Mouse (Mus musculus): ENCODE results near the gene Fcnb. TPM values are rescaled to one million over a fixed set of nuclear protein-coding genes. Genes with fewer than 3 reads are reported as not detected.

Gene Fcnb
- polyA plus RNA-seq, 1 experiment, result not detected

GRCm38 (mm10) chr2:28075616-28076187 lies 9.0 kb downstream of the Fcnb start:
- Histone ChIP-seq H3K36me3 (ENCODE audit: control insufficient read depth, insufficient read depth, low read length) (no peaks in the 10 kb centered on the region), H3K27me3 (ENCODE audit: control insufficient read depth, insufficient read depth, low read length) (no peaks in the 10 kb centered on the region), H3K4me1 (ENCODE audit: control insufficient read depth, insufficient read depth, low read length) (no peaks in the 10 kb centered on the region), H3K4me3 (ENCODE audit: control insufficient read depth, low read depth, low read length) (no peak overlapping the region), H3K27ac (ENCODE audit: control insufficient read depth, insufficient read depth, low read depth, low read length) (no peak overlapping the region)
- TF ChIP-seq CTCF (IDR thresholded peaks at IDR 0.05; ENCODE audit: control insufficient read depth, insufficient read depth, insufficient replicate concordance, low read depth, low read length), result no peak
- TF ChIP-seq POLR2A (IDR thresholded peaks at IDR 0.05; ENCODE audit: control insufficient read depth, low read depth, low read length), result no peak

- Histone ChIP-seq H3K27ac (ENCODE audit: control insufficient read depth, insufficient read depth, low read depth, low read length) (no peak overlapping the region), H3K27me3 (ENCODE audit: control insufficient read depth, insufficient read depth, low read length) (no peaks in the 10 kb centered on the region), H3K36me3 (ENCODE audit: control insufficient read depth, insufficient read depth, low read length) (no peaks in the 10 kb centered on the region), H3K4me3 (ENCODE audit: control insufficient read depth, low read depth, low read length) (no peak overlapping the region), H3K4me1 (ENCODE audit: control insufficient read depth, insufficient read depth, low read length) (no peaks in the 10 kb centered on the region)
- TF ChIP-seq POLR2A (IDR thresholded peaks at IDR 0.05; ENCODE audit: control insufficient read depth, low read depth, low read length) (no peak), CTCF (IDR thresholded peaks at IDR 0.05; ENCODE audit: control insufficient read depth, insufficient read depth, insufficient replicate concordance, low read depth, low read length) (no peak)
Observed at GRCm38 (mm10) chr2:28068537-28068878, 16.2 kb downstream of the Fcnb start.

GRCm38 (mm10) chr2:28067821-28068536 lies 16.7 kb downstream of the Fcnb start:
- H3K36me3 ChIP-seq (ENCODE audit: control insufficient read depth, insufficient read depth, low read length), result no peaks in the 10 kb centered on the region
- no peak overlapping the region for H3K4me3 ChIP-seq (ENCODE audit: control insufficient read depth, low read depth, low read length)
- H3K27me3 ChIP-seq (ENCODE audit: control insufficient read depth, insufficient read depth, low read length), result no peaks in the 10 kb centered on the region
- TF ChIP-seq POLR2A (IDR thresholded peaks at IDR 0.05; ENCODE audit: control insufficient read depth, low read depth, low read length), result no peak
- no peak for TF ChIP-seq CTCF (IDR thresholded peaks at IDR 0.05; ENCODE audit: control insufficient read depth, insufficient read depth, insufficient replicate concordance, low read depth, low read length)
- H3K4me1 ChIP-seq (ENCODE audit: control insufficient read depth, insufficient read depth, low read length), result no peaks in the 10 kb centered on the region
- H3K27ac ChIP-seq (ENCODE audit: control insufficient read depth, insufficient read depth, low read depth, low read length), result no peak overlapping the region

- H3K27ac ChIP-seq (ENCODE audit: control insufficient read depth, insufficient read depth, low read depth, low read length), result no peak overlapping the region
- no peak for TF ChIP-seq CTCF (IDR thresholded peaks at IDR 0.05; ENCODE audit: control insufficient read depth, insufficient read depth, insufficient replicate concordance, low read depth, low read length)
- no peak for TF ChIP-seq POLR2A (IDR thresholded peaks at IDR 0.05; ENCODE audit: control insufficient read depth, low read depth, low read length)
- no peak overlapping the region for H3K4me3 ChIP-seq (ENCODE audit: control insufficient read depth, low read depth, low read length)
- no peaks in the 10 kb centered on the region for H3K27me3 ChIP-seq (ENCODE audit: control insufficient read depth, insufficient read depth, low read length)
- H3K4me1 ChIP-seq (ENCODE audit: control insufficient read depth, insufficient read depth, low read length), result no peaks in the 10 kb centered on the region
- H3K36me3 ChIP-seq (ENCODE audit: control insufficient read depth, insufficient read depth, low read length), result no peaks in the 10 kb centered on the region
Observed at GRCm38 (mm10) chr2:28067175-28067574, 17.5 kb downstream of the Fcnb start.

- Histone ChIP-seq H3K27ac (ENCODE audit: control insufficient read depth, insufficient read depth, low read depth, low read length) (no peak overlapping the region), H3K27me3 (ENCODE audit: control insufficient read depth, insufficient read depth, low read length) (no peaks in the 10 kb centered on the region), H3K36me3 (ENCODE audit: control insufficient read depth, insufficient read depth, low read length) (no peaks in the 10 kb centered on the region), H3K4me1 (ENCODE audit: control insufficient read depth, insufficient read depth, low read length) (no peaks in the 10 kb centered on the region), H3K4me3 (ENCODE audit: control insufficient read depth, low read depth, low read length) (no peak overlapping the region)
- TF ChIP-seq CTCF (IDR thresholded peaks at IDR 0.05; ENCODE audit: control insufficient read depth, insufficient read depth, insufficient replicate concordance, low read depth, low read length) (no peak), POLR2A (IDR thresholded peaks at IDR 0.05; ENCODE audit: control insufficient read depth, low read depth, low read length) (no peak)
Observed at GRCm38 (mm10) chr2:28066686-28067085, 18.0 kb downstream of the Fcnb start.

- H3K36me3 ChIP-seq (ENCODE audit: control insufficient read depth, insufficient read depth, low read length), result no peaks in the 10 kb centered on the region
- no peak overlapping the region for H3K4me3 ChIP-seq (ENCODE audit: control insufficient read depth, low read depth, low read length)
- H3K27ac ChIP-seq (ENCODE audit: control insufficient read depth, insufficient read depth, low read depth, low read length), result no peak overlapping the region
- no peaks in the 10 kb centered on the region for H3K27me3 ChIP-seq (ENCODE audit: control insufficient read depth, insufficient read depth, low read length)
- TF ChIP-seq POLR2A (IDR thresholded peaks at IDR 0.05; ENCODE audit: control insufficient read depth, low read depth, low read length), result no peak
- TF ChIP-seq CTCF (IDR thresholded peaks at IDR 0.05; ENCODE audit: control insufficient read depth, insufficient read depth, insufficient replicate concordance, low read depth, low read length), result no peak
- H3K4me1 ChIP-seq (ENCODE audit: control insufficient read depth, insufficient read depth, low read length), result no peaks in the 10 kb centered on the region
Observed at GRCm38 (mm10) chr2:28065081-28065651, 19.5 kb downstream of the Fcnb start.

- Histone ChIP-seq H3K4me3 (ENCODE audit: control insufficient read depth, low read depth, low read length) (no peak overlapping the region), H3K4me1 (ENCODE audit: control insufficient read depth, insufficient read depth, low read length) (no peaks in the 10 kb centered on the region), H3K27ac (ENCODE audit: control insufficient read depth, insufficient read depth, low read depth, low read length) (no peak overlapping the region), H3K27me3 (ENCODE audit: control insufficient read depth, insufficient read depth, low read length) (no peaks in the 10 kb centered on the region), H3K36me3 (ENCODE audit: control insufficient read depth, insufficient read depth, low read length) (no peaks in the 10 kb centered on the region)
- TF ChIP-seq CTCF (IDR thresholded peaks at IDR 0.05; ENCODE audit: control insufficient read depth, insufficient read depth, insufficient replicate concordance, low read depth, low read length) (no peak), POLR2A (IDR thresholded peaks at IDR 0.05; ENCODE audit: control insufficient read depth, low read depth, low read length) (no peak)
Observed at GRCm38 (mm10) chr2:28064339-28065080, 20.2 kb downstream of the Fcnb start.
